Mouse (Mus musculus) hindbrain, embryonic 15.5 days (tissue): ENCODE measurements at regions not wholly inside any gene's neighbourhood (a gene's known extent, or its start where the extent isn't known, plus 50 kb on each side); places are given as distances from the start of the nearest gene placed in this dataset.

Experiments
- ATAC-seq: fragments of 200-750 bp; cut with Nextera tagmentation; 2 replicates; pipeline ENCODE4 v1.8.0; 2017; ENCODE audit warnings: low read depth, moderate number of reproducible peaks, moderate TSS enrichment; ENCODE audit not compliant: low FRiP score
- H3K27ac ChIP-seq: fragments of 300-500 bp; sonication (generic); replicated peaks from 2 replicates; pipeline ENCODE4 v1.5.1; 2015; ENCODE audit warnings: mild to moderate bottlenecking, inconsistent platforms
- H3K27me3 ChIP-seq: fragments of 300-500 bp; sonication (generic); 2 replicates; pipeline ENCODE4 v1.6.1; 2015; ENCODE audit warnings: control low read depth, inconsistent platforms
- H3K36me3 ChIP-seq: fragments of 300-500 bp; sonication (generic); 2 replicates; pipeline ENCODE4 v1.6.1; 2015; ENCODE audit warnings: control low read depth, inconsistent platforms
- H3K4me1 ChIP-seq: fragments of 300-500 bp; sonication (generic); replicated peaks from 2 replicates; pipeline ENCODE4 v1.6.1; 2015; ENCODE audit warnings: control low read depth, inconsistent platforms
- H3K4me2 ChIP-seq: fragments of 300-500 bp; sonication (generic); 2 replicates; pipeline ENCODE4 v1.6.1; 2015; ENCODE audit warnings: moderate library complexity, mild to moderate bottlenecking, inconsistent platforms
- H3K4me3 ChIP-seq: fragments of 300-500 bp; sonication (generic); 2 replicates; pipeline ENCODE4 v1.5.1; 2015; ENCODE audit warnings: mild to moderate bottlenecking, inconsistent platforms
- H3K9ac ChIP-seq: fragments of 300-500 bp; sonication (generic); 2 replicates; pipeline ENCODE4 v1.6.1; 2015; ENCODE audit warnings: inconsistent platforms
- H3K9me3 ChIP-seq: fragments of 300-500 bp; sonication (generic); 2 replicates; pipeline ENCODE4 v1.6.1; 2016; ENCODE audit warnings: control low read depth, inconsistent platforms
- WGBS: fragments of 180-500 bp; shearing (Covaris S2); methylation state at CpG from one replicate; pipeline ENCODE4 v1.1.7; 2015; 5-methylcytosine and 5-hydroxymethylcytosine counted together

GRCm38 (mm10) chrX:131818397-131818796, 1870.4 kb downstream of the Pcdh19 start:
- Histone ChIP-seq H3K4me3 (no peak overlapping the region), H3K27ac (no peak overlapping the region), H3K4me2 (no peak overlapping the region), H3K4me1 (no peaks in the 10 kb centered on the region), H3K9me3 (no peaks in the 10 kb centered on the region), H3K9ac (no peak overlapping the region), H3K27me3 (no peaks in the 10 kb centered on the region), H3K36me3 (no peaks in the 10 kb centered on the region)
- ATAC-seq = no peak
- 25% methylated on average over 2 of the region's 2 CpGs for WGBS

- Histone ChIP-seq H3K27me3 (no peaks in the 10 kb centered on the region), H3K36me3 (no peaks in the 10 kb centered on the region), H3K27ac (no peak overlapping the region), H3K4me2 (no peak overlapping the region), H3K4me3 (no peak overlapping the region), H3K9ac (no peak overlapping the region), H3K9me3 (no peaks in the 10 kb centered on the region), H3K4me1 (no peaks in the 10 kb centered on the region)
- 40% methylated on average over 4 of the region's 4 CpGs for WGBS
- peak; percentile 61; the same call in 1 of the 2 replicates for ATAC-seq
These were observed 1914.6 kb downstream of the Pcdh19 start for GRCm38 (mm10) chrX:131774011-131774690.
